Mouse (Mus musculus): Measurements from ENCODE around the gene Adcy10.

Gene Adcy10

GRCm38 (mm10) chr1:165484688-165485233, at the start of gene Adcy10:
TSS of gene Adcy10 (plus strand) at chr1:165485183.
- no peak for DNase-seq (ENCODE audit: low read depth, low spot score)

GRCm38 (mm10) chr1:165438289-165439021, 46.5 kb upstream of the Adcy10 start:
- no peak for DNase-seq (ENCODE audit: low read depth, low spot score)

- DNase-seq (ENCODE audit: low read depth, low spot score): no peak
Observed at GRCm38 (mm10) chr1:165440788-165441187, 44.2 kb upstream of the Adcy10 start.

- no peak for DNase-seq (ENCODE audit: low read depth, low spot score)
Observed at GRCm38 (mm10) chr1:165441201-165441600, 43.8 kb upstream of the Adcy10 start.

- no peak for DNase-seq (ENCODE audit: low read depth, low spot score)
Observed at GRCm38 (mm10) chr1:165441719-165442118, 43.3 kb upstream of the Adcy10 start.

- DNase-seq (ENCODE audit: low read depth, low spot score): no peak
Observed at GRCm38 (mm10) chr1:165459041-165459502, 25.9 kb upstream of the Adcy10 start.

GRCm38 (mm10) chr1:165459503-165460181, 25.3 kb upstream of the Adcy10 start:
- peak; percentile 66 for DNase-seq (ENCODE audit: low read depth, low spot score)

GRCm38 (mm10) chr1:165460360-165460800, 24.6 kb upstream of the Adcy10 start, which contains the start of the genes Dcaf6 and Mpc2:
TSS of gene Dcaf6 (minus strand) at chr1:165460475.
TSS of gene Mpc2 (plus strand) at chr1:165460637.
- DNase-seq (ENCODE audit: low read depth, low spot score): peak; percentile 98

GRCm38 (mm10) chr1:165460801-165461377, 24.1 kb upstream of the Adcy10 start:
- DNase-seq (ENCODE audit: low read depth, low spot score): peak; percentile 100

GRCm38 (mm10) chr1:165461681-165462080, 23.3 kb upstream of the Adcy10 start:
- DNase-seq (ENCODE audit: low read depth, low spot score): no peak

- no peak for DNase-seq (ENCODE audit: low read depth, low spot score)
Observed at GRCm38 (mm10) chr1:165462861-165463260, 22.1 kb upstream of the Adcy10 start.

- no peak for DNase-seq (ENCODE audit: low read depth, low spot score)
Observed at GRCm38 (mm10) chr1:165464574-165464973, 20.4 kb upstream of the Adcy10 start.

- DNase-seq (ENCODE audit: low read depth, low spot score): no peak
Observed at GRCm38 (mm10) chr1:165468971-165469370, 16.0 kb upstream of the Adcy10 start.

- DNase-seq (ENCODE audit: low read depth, low spot score): no peak
Observed at GRCm38 (mm10) chr1:165469717-165470116, 15.3 kb upstream of the Adcy10 start.

GRCm38 (mm10) chr1:165471490-165471889, 13.5 kb upstream of the Adcy10 start:
- DNase-seq (ENCODE audit: low read depth, low spot score): no peak

- DNase-seq (ENCODE audit: low read depth, low spot score): no peak
Observed at GRCm38 (mm10) chr1:165486108-165486507, 1.1 kb downstream of the Adcy10 start.

GRCm38 (mm10) chr1:165489197-165489596, 4.2 kb downstream of the Adcy10 start:
- DNase-seq (ENCODE audit: low read depth, low spot score): no peak

GRCm38 (mm10) chr1:165498856-165499255, 13.9 kb downstream of the Adcy10 start:
- no peak for DNase-seq (ENCODE audit: low read depth, low spot score)

- DNase-seq (ENCODE audit: low read depth, low spot score): no peak
Observed at GRCm38 (mm10) chr1:165503307-165504024, 18.5 kb downstream of the Adcy10 start.

GRCm38 (mm10) chr1:165506303-165506702, 21.3 kb downstream of the Adcy10 start:
- DNase-seq (ENCODE audit: low read depth, low spot score): no peak

- no peak for DNase-seq (ENCODE audit: low read depth, low spot score)
Observed at GRCm38 (mm10) chr1:165510161-165510560, 25.2 kb downstream of the Adcy10 start.

Measured in ZHBTc4 (cell line).